Mouse (Mus musculus) limb, embryonic 14.5 days (tissue): ENCODE measurements at regions not wholly inside any gene's neighbourhood (a gene's known extent, or its start where the extent isn't known, plus 50 kb on each side); places are given as distances from the start of the nearest gene placed in this dataset.

Source experiments
- ATAC-seq: fragments of 200-750 bp; cut with Nextera tagmentation; 2 replicates; pipeline ENCODE4 v1.8.0; 2017; ENCODE audit warnings: low read depth, moderate number of reproducible peaks, moderate TSS enrichment; ENCODE audit not compliant: low FRiP score
- DNase-seq: peaks from one replicate; pipeline ENCODE4 v3.0.0-alpha.2; 2015; ENCODE audit warnings: low spot score
- H3K27ac ChIP-seq: fragments of 300-500 bp; sonication (generic); replicated peaks from 2 replicates; pipeline ENCODE4 v1.5.1; 2014; ENCODE audit warnings: low read depth, mild to moderate bottlenecking, low read length, moderate library complexity, mixed read lengths
- H3K27me3 ChIP-seq: fragments of 300-500 bp; sonication (generic); 2 replicates; pipeline ENCODE4 v1.6.1; 2014; ENCODE audit warnings: low read length, mixed read lengths; ENCODE audit not compliant: control insufficient read depth, insufficient read depth
- H3K36me3 ChIP-seq: fragments of 300-500 bp; sonication (generic); 2 replicates; pipeline ENCODE4 v1.6.1; 2014; ENCODE audit warnings: mild to moderate bottlenecking, low read length, moderate library complexity, mixed read lengths; ENCODE audit not compliant: control insufficient read depth, insufficient read depth
- H3K4me1 ChIP-seq: fragments of 300-500 bp; sonication (generic); 2 replicates; pipeline ENCODE4 v1.6.1; 2014; ENCODE audit warnings: antibody characterized with exemption, low read length, mixed read lengths; ENCODE audit not compliant: control insufficient read depth, insufficient read depth
- H3K4me2 ChIP-seq: fragments of 300-500 bp; sonication (generic); replicated peaks from 2 replicates; pipeline ENCODE4 v1.6.1; 2014; ENCODE audit warnings: low read depth, mild to moderate bottlenecking, low read length, moderate library complexity; ENCODE audit not compliant: severe bottlenecking
- H3K4me3 ChIP-seq: fragments of 300-500 bp; sonication (generic); replicated peaks from 2 replicates; pipeline ENCODE4 v1.5.1; 2014; ENCODE audit warnings: low read length
- H3K9ac ChIP-seq: fragments of 300-500 bp; sonication (generic); 2 replicates; pipeline ENCODE4 v1.6.1; 2014; ENCODE audit warnings: mild to moderate bottlenecking, low read depth, low read length, moderate library complexity; ENCODE audit not compliant: severe bottlenecking
- H3K9me3 ChIP-seq: fragments of 300-500 bp; sonication (generic); 2 replicates; pipeline ENCODE4 v1.6.1; 2016; ENCODE audit warnings: low read length; ENCODE audit not compliant: control insufficient read depth
- POLR2A ChIP-seq: fragments of 200-500 bp; IDR thresholded peaks from 2 replicates; pipeline ENCODE4 v1.8.0; 2012; ENCODE audit warnings: inconsistent platforms, mild to moderate bottlenecking, moderate library complexity, borderline replicate concordance; ENCODE audit not compliant: insufficient read depth, insufficient read length; ENCODE audit errors: extremely low read depth
- WGBS: fragments of 180-500 bp; shearing (Covaris S2); extraction: QIAGEN DNeasy Blood & Tissue Kit; methylation state at CpG from one replicate; pipeline ENCODE4 v1.1.7; 2014; 5-methylcytosine and 5-hydroxymethylcytosine counted together

DNA sequence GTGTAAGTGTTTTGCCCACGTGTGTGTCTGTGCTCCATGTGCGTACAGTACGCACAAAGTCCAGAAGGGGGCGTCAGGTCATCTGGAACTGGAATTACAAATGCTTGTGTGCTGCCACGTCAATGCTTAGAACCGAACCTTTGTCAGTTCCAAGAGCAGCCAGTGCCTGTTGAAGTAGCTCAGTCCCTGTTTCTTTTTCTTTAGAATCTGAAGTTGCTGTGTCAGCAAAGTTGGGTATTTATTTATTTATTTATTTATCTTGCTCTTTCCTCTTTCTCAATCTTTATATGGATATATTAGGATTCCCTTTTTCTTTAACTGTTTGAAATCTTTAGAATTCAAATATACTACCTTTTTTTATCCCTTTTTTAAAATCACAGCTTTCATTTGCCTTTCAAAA is 567.6 kb upstream of the Mki67 start:
- Histone ChIP-seq H3K27me3 (no peaks in the 10 kb centered on the region), H3K4me3 (no peak overlapping the region), H3K36me3 (no peaks in the 10 kb centered on the region), H3K27ac (no peak overlapping the region), H3K9me3 (no peaks in the 10 kb centered on the region), H3K4me2 (no peak overlapping the region), H3K9ac (no peak overlapping the region), H3K4me1 (no peaks in the 10 kb centered on the region)
- no peak for ATAC-seq
- no peak for DNase-seq
- no peak for TF ChIP-seq POLR2A
- 89% methylated on average over 6 of the region's 6 CpGs for WGBS

DNA sequence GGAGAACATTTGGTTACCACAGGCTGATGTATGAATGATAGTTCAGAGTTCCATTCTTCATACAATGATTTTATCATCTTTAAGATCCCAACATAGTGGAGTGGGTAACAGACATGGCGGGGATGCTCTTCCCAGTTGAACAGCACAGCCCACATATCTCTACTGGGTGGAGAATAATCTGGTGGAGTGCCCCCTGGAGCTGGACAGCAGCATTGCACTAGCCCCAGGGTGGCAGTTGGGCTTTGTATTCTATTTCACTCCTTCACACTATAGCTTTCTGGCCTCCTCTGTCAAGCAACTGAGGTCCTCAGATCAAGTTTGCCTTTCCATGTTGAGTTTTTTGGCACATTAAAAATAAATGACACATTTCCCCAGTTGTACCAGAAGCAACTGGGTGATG is 569.4 kb upstream of the Mki67 start:
- H3K9me3 ChIP-seq: no peaks in the 10 kb centered on the region
- TF ChIP-seq POLR2A: no peak
- no peak overlapping the region for H3K4me3 ChIP-seq
- H3K27me3 ChIP-seq: no peaks in the 10 kb centered on the region
- ATAC-seq: no peak
- no peaks in the 10 kb centered on the region for H3K36me3 ChIP-seq
- no peak overlapping the region for H3K4me2 ChIP-seq
- WGBS: 100% methylated on average over 1 of the region's 1 CpGs
- no peak for DNase-seq
- no peak overlapping the region for H3K9ac ChIP-seq
- H3K4me1 ChIP-seq: no peaks in the 10 kb centered on the region
- H3K27ac ChIP-seq: no peak overlapping the region

DNA sequence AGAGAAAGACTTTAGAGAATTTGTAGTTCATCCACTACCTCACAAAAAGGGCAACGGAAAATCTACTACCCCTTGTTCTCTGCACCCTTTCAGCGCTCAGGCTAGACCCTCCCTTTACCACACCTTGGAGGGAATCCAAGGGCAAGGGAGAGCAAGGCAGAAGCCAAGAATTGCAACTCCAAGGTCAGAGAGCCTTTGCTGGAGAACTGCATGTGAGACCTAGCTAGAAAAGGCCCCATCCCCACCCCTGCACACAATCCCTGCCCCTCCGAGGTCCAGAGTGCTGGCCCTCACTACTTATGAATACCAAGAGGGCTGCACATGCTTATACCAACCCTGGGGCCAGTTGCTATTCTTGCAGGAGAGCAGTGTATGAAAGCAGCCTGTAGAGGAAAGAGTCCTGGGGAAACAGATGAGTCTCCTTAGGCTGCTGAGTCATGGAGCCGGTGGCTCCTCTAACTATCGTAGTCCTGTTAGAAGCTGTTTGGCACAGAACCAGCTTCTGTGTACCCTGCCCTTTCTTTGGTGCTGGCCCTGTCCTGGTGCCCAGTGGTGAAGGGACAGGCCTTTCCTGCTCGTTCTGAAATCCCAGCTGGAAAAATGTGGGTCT is 577.5 kb upstream of the Mki67 start:
- 55% methylated on average over 6 of the region's 6 CpGs for WGBS
- no peak overlapping the region for H3K4me3 ChIP-seq
- ATAC-seq: no peak
- no peaks in the 10 kb centered on the region for H3K27me3 ChIP-seq
- H3K9me3 ChIP-seq: no peaks in the 10 kb centered on the region
- H3K36me3 ChIP-seq: no peaks in the 10 kb centered on the region
- no peak for TF ChIP-seq POLR2A
- no peak overlapping the region for H3K4me2 ChIP-seq
- peaks cover 2% of the 10 kb centered on the region; the same call in 1 of the 2 replicates for H3K4me1 ChIP-seq
- H3K27ac ChIP-seq: no peak overlapping the region
- H3K9ac ChIP-seq: no peak overlapping the region
- no peak for DNase-seq

DNA sequence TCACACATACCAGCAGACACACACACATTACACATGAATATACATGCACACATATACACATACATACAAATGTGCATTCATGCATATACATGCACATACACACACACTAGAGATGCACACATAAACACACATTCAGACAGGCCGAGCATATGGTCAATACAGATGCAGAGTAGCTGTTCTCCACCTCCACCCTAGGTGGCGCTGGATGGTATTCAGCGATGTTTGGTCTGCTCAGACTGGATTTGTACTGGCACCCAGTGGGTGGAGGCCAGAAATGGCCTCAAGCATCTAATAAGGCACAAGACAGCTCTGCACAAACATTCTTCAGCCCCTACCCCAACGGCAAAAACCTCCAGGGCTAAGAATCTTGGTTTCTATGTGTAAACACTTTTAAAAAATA is 578.3 kb upstream of the Mki67 start:
- Histone ChIP-seq H3K4me1 (peaks cover 2% of the 10 kb centered on the region; the same call in 1 of the 2 replicates), H3K9ac (no peak overlapping the region), H3K27ac (no peak overlapping the region), H3K36me3 (no peaks in the 10 kb centered on the region), H3K27me3 (no peaks in the 10 kb centered on the region), H3K4me3 (no peak overlapping the region), H3K9me3 (no peaks in the 10 kb centered on the region), H3K4me2 (no peak overlapping the region)
- 33% methylated on average over 4 of the region's 4 CpGs for WGBS
- ATAC-seq (no peak), DNase-seq (no peak)
- no peak for TF ChIP-seq POLR2A

DNA sequence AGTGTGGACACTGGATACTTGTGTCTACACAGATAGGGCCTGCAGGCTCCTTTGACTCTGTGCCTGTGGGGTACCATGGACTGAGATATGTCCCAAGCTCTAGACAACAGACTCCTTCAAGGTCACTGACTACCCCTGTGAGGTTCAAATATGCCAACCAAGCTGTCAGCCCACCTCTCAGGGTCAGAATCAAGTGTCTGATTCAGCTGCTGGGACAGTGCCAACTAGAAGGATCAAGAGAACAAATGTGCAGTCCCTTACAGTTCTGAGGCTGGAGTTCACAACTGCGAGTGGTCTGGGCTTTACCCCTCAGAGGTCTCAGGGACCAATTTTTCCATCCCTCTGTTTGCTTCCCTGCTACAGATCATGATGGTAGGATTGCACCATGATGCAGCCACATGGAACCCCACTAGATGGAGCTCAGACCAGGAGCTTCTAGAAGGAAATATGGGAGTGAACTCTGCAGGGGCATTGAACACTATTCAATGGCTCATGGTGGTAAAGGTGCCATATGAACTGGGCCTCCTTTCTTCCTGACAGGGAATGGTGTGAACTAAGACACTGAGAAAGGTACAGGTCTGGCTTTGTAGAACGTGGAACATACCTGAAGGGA is 581.8 kb upstream of the Mki67 start:
- DNase-seq (no peak), ATAC-seq (no peak)
- H3K27me3 ChIP-seq: no peaks in the 10 kb centered on the region
- no peak overlapping the region for H3K27ac ChIP-seq
- no peaks in the 10 kb centered on the region for H3K36me3 ChIP-seq
- TF ChIP-seq POLR2A: no peak
- 72% methylated on average over 2 of the region's 2 CpGs for WGBS
- H3K9me3 ChIP-seq: no peaks in the 10 kb centered on the region
- no peak overlapping the region for H3K4me2 ChIP-seq
- H3K4me1 ChIP-seq: peaks cover 2% of the 10 kb centered on the region; the same call in 1 of the 2 replicates
- H3K4me3 ChIP-seq: no peak overlapping the region
- no peak overlapping the region for H3K9ac ChIP-seq
